Mouse (Mus musculus): ENCODE results near the gene B130006D01Rik. TPM values are rescaled to one million over a fixed set of nuclear protein-coding genes. Genes with fewer than 3 reads are reported as not detected.
"Not testable (repeated sequence)": the region's sequence is repeated elsewhere in the genome, so short reads cannot be mapped to it uniquely, and the experiment has no call there.

B130006D01Rik gene
- polyA plus RNA-seq, 1 experiment: not detected

- Histone ChIP-seq H3K36me3 (ENCODE audit: control insufficient read depth) (no peaks in the 10 kb centered on the region), H3K4me3 (replicated peaks) (no peak overlapping the region), H3K4me1 (ENCODE audit: control insufficient read depth) (peaks cover 16% of the 10 kb centered on the region), H3K9me3 (ENCODE audit: control insufficient read depth, low read length) (no peaks in the 10 kb centered on the region), H3K27me3 (ENCODE audit: control insufficient read depth) (no peaks in the 10 kb centered on the region)
- TF ChIP-seq GATA1 (IDR thresholded peaks at IDR 0.05; ENCODE audit: low read length) (no peak), TAL1 (IDR thresholded peaks at IDR 0.05; ENCODE audit: low read length) (no peak)
Observed at GRCm38 (mm10) chr11:95727947-95728346, 4.6 kb downstream of the B130006D01Rik start.

GRCm38 (mm10) chr11:95728916-95729907 lies 5.8 kb downstream of the B130006D01Rik start:
- Histone ChIP-seq H3K36me3 (ENCODE audit: control insufficient read depth) (no peaks in the 10 kb centered on the region), H3K4me1 (ENCODE audit: control insufficient read depth) (peaks cover 14% of the 10 kb centered on the region), H3K4me3 (replicated peaks) (no peak overlapping the region), H3K9me3 (ENCODE audit: control insufficient read depth, low read length) (no peaks in the 10 kb centered on the region), H3K27me3 (ENCODE audit: control insufficient read depth) (no peaks in the 10 kb centered on the region)
- TF ChIP-seq TAL1 (IDR thresholded peaks at IDR 0.05; ENCODE audit: low read length): no peak
- no peak for TF ChIP-seq GATA1 (IDR thresholded peaks at IDR 0.05; ENCODE audit: low read length)

DNA sequence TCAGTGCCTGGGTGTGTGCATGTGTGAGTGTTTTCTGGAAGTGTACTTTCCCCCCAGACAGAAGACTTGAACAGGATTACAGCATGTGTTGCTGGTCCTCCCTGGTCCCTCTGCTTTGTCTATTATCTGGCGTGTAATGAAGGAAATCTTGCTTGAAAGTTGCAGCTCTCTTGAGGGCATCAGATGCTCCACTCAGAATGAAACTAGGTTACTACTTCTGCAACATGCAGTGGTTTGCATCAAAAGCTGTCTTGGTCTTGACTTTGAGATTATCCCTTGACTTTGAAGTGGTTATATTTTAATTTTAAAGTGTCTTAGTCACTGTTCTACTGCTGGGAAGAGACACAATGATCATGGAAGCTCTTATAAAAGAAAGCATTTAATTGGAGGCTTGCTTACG lies 11.1 kb downstream of the B130006D01Rik start:
- Histone ChIP-seq H3K9me3 (ENCODE audit: control insufficient read depth, low read length) (no peaks in the 10 kb centered on the region), H3K36me3 (ENCODE audit: control insufficient read depth) (no peaks in the 10 kb centered on the region), H3K27me3 (ENCODE audit: control insufficient read depth) (no peaks in the 10 kb centered on the region), H3K4me3 (replicated peaks) (no peak overlapping the region), H3K4me1 (ENCODE audit: control insufficient read depth) (peaks cover 9% of the 10 kb centered on the region)
- no peak for TF ChIP-seq GATA1 (IDR thresholded peaks at IDR 0.05; ENCODE audit: low read length)
- TF ChIP-seq TAL1 (IDR thresholded peaks at IDR 0.05; ENCODE audit: low read length): no peak

DNA sequence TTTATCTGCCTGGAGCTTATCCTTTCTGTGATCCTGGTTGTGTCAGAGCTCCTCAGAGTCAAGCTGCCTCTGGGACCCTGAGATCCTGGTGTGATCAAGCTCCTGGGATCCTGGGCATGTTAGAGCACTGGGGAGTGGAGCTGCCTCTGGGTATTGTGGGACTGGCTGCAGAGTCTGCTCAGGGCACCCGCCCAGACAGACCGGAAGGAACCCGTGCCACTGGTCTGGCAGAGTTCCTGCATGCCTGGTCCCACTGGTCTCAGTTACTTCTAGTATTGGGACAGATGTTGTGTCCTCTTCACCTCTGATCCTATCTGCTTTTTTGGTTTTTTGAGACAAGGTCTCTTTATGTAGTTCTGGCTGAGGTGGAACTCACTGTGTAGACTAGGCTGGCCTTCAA lies 14.4 kb downstream of the B130006D01Rik start:
- Histone ChIP-seq H3K9me3 (ENCODE audit: control insufficient read depth, low read length) (no peaks in the 10 kb centered on the region), H3K4me3 (replicated peaks) (no peak overlapping the region), H3K36me3 (ENCODE audit: control insufficient read depth) (no peaks in the 10 kb centered on the region), H3K4me1 (ENCODE audit: control insufficient read depth) (peaks cover 7% of the 10 kb centered on the region), H3K27me3 (ENCODE audit: control insufficient read depth) (no peaks in the 10 kb centered on the region)
- TF ChIP-seq GATA1 (IDR thresholded peaks at IDR 0.05; ENCODE audit: low read length) (no peak), TAL1 (IDR thresholded peaks at IDR 0.05; ENCODE audit: low read length) (no peak)

DNA sequence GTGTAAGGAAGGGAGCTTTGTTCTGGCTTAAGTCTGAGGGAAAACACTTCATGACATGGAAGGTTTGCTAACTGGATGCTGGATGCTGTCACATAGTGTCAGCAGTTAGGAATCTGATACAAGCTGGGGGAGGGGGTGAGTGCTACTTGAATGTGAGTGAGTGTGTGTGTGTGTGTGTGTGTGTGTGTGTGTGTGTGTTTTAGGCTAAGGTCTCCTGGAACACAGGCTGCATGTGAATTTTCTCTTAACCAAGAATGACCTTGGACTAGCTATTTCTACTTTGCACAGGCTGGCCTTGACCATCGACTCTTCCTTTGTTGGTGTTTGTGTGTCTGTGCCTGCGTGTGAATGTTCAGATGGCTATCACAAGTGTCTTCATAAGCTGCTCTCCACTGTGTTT lies 21.1 kb downstream of the B130006D01Rik start:
- H3K9me3 ChIP-seq (ENCODE audit: control insufficient read depth, low read length): no peaks in the 10 kb centered on the region
- H3K4me1 ChIP-seq (ENCODE audit: control insufficient read depth): peaks cover 4% of the 10 kb centered on the region
- peaks cover 19% of the 10 kb centered on the region for H3K36me3 ChIP-seq (ENCODE audit: control insufficient read depth)
- H3K27me3 ChIP-seq (ENCODE audit: control insufficient read depth): no peaks in the 10 kb centered on the region
- no peak overlapping the region for H3K4me3 ChIP-seq (replicated peaks)
- TF ChIP-seq TAL1 (IDR thresholded peaks at IDR 0.05; ENCODE audit: low read length): no peak
- no peak for TF ChIP-seq GATA1 (IDR thresholded peaks at IDR 0.05; ENCODE audit: low read length)

GRCm38 (mm10) chr11:95746821-95747220 lies 23.4 kb downstream of the B130006D01Rik start:
- TF ChIP-seq GATA1 (IDR thresholded peaks at IDR 0.05; ENCODE audit: low read length) (no peak), TAL1 (IDR thresholded peaks at IDR 0.05; ENCODE audit: low read length) (no peak)
- Histone ChIP-seq H3K9me3 (ENCODE audit: control insufficient read depth, low read length) (no peaks in the 10 kb centered on the region), H3K36me3 (ENCODE audit: control insufficient read depth) (peaks cover 33% of the 10 kb centered on the region), H3K4me1 (ENCODE audit: control insufficient read depth) (peaks cover 7% of the 10 kb centered on the region), H3K27me3 (ENCODE audit: control insufficient read depth) (no peaks in the 10 kb centered on the region), H3K4me3 (replicated peaks) (no peak overlapping the region)

DNA sequence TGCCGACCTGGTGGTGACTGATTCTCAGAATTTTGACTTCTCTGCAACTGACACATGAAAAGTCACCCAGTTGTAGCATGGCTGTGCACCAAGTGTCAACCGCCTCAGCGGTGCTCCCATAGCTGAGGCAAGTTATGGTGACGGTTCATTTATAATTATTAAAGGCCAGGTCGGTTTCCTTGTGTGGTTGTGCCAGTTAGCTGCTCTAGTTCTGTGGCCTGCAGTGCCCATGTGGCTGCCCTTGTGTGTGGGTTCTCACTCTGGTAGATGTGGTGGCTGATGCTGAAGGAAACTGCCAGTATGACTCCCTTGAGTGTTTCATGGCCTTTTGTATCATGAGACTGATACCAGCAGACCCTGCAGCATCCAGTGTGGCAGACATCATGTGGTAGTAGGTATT lies 24.9 kb downstream of the B130006D01Rik start:
- Histone ChIP-seq H3K36me3 (ENCODE audit: control insufficient read depth) (peaks cover 41% of the 10 kb centered on the region), H3K4me3 (replicated peaks) (no peak overlapping the region), H3K27me3 (ENCODE audit: control insufficient read depth) (no peaks in the 10 kb centered on the region), H3K4me1 (ENCODE audit: control insufficient read depth) (peaks cover 7% of the 10 kb centered on the region), H3K9me3 (ENCODE audit: control insufficient read depth, low read length) (no peaks in the 10 kb centered on the region)
- TF ChIP-seq GATA1 (IDR thresholded peaks at IDR 0.05; ENCODE audit: low read length) (no peak), TAL1 (IDR thresholded peaks at IDR 0.05; ENCODE audit: low read length) (no peak)

DNA sequence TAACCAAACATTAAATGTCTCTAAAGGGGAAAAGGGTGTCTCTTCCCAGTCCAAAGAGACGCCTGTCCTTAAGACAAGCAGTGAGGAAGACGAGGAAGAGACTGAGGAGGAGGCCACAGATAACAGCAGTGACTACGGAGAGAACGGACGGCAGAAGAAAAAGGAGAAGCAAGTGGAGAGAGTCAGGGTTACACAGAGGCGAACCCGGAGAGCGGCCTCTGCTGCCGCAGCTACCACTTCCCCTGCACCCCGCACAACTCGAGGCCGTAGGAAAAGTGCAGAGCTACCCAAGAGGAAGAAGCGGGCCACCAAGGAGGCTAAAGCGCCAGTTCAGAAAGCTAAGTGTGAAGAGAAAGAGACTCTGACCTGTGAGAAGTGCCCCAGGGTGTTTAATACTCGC lies 26.2 kb downstream of the B130006D01Rik start:
- TF ChIP-seq TAL1 (IDR thresholded peaks at IDR 0.05; ENCODE audit: low read length) (no peak), GATA1 (IDR thresholded peaks at IDR 0.05; ENCODE audit: low read length) (no peak)
- H3K36me3 ChIP-seq (ENCODE audit: control insufficient read depth): peaks cover 49% of the 10 kb centered on the region
- no peak overlapping the region for H3K4me3 ChIP-seq (replicated peaks)
- H3K4me1 ChIP-seq (ENCODE audit: control insufficient read depth): peaks cover 7% of the 10 kb centered on the region
- no peaks in the 10 kb centered on the region for H3K9me3 ChIP-seq (ENCODE audit: control insufficient read depth, low read length)
- H3K27me3 ChIP-seq (ENCODE audit: control insufficient read depth): no peaks in the 10 kb centered on the region

- Histone ChIP-seq H3K36me3 (ENCODE audit: control insufficient read depth) (peaks cover 49% of the 10 kb centered on the region), H3K4me1 (ENCODE audit: control insufficient read depth) (peaks cover 7% of the 10 kb centered on the region), H3K4me3 (replicated peaks) (no peak overlapping the region), H3K27me3 (ENCODE audit: control insufficient read depth) (no peaks in the 10 kb centered on the region), H3K9me3 (ENCODE audit: control insufficient read depth, low read length) (no peaks in the 10 kb centered on the region)
- TF ChIP-seq TAL1 (IDR thresholded peaks at IDR 0.05; ENCODE audit: low read length): no peak
Observed at GRCm38 (mm10) chr11:95750995-95751394, 27.6 kb downstream of the B130006D01Rik start.

GRCm38 (mm10) chr11:95755137-95755536 lies 31.8 kb downstream of the B130006D01Rik start:
- not testable (repeated sequence) for H3K9me3 ChIP-seq (ENCODE audit: control insufficient read depth, low read length); H3K4me3 ChIP-seq (replicated peaks); H3K27me3 ChIP-seq (ENCODE audit: control insufficient read depth); H3K4me1 ChIP-seq (ENCODE audit: control insufficient read depth)
- H3K36me3 ChIP-seq (ENCODE audit: control insufficient read depth): peaks cover 54% of the 10 kb centered on the region
